Mouse (Mus musculus) CD8-positive naive resting alpha-beta T cell, adult 57 days (primary cell): Measurements from ENCODE around the gene Dcps. TPM values are rescaled to one million over a fixed set of nuclear protein-coding genes. Genes with fewer than 3 reads are reported as not detected.

Source experiments
- total RNA-seq: library from RNA; stranded (reverse); gene quantifications from one replicate; pipeline ENCODE4 v1.2.4, GENCODE M21; 2023

Gene Dcps
- 35.7 TPM for total RNA-seq

DNA sequence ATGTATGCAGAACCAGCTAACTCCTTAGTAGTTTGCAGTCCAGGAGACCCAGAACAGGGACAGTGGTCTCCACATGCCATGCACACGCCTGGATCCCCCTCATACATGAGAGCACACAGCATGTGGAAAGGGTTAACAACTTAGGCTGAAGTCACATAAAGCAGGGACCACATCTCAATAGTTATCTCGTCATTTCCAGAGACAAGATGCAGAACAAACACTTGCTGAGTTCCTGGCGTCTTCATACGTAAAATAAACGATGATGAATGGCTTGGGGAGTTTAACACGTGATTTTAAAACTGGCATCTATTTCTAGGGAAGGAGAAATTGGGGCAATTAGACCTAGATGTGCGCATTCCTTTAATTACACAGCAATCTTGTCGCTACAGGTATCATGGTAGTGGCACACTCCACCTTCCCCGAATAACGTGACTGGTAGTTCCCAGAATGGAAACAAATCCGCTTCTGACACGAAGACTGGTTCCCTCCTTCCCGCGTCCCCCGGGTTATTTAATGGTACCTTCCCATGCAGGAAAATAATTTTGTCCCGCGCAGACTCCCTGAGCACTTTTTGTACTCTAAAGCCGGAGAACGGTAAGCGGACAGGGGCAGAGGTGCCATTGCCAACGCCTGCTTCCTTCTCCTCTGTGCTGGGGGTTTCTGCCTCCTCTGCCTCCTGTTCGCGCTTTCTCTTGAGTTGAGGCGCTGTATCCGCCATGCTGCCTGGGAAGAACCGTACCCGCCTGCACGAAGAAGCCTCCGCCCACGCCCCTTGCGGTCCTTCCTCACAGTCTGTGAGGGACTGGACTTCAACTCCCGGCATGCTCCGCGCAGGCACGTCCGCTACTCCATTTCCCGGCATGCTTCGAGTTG lies at the start of gene Dcps:
Dcps (minus strand) TSS at position 811 of the 873 bp plus-strand sequence.

DNA sequence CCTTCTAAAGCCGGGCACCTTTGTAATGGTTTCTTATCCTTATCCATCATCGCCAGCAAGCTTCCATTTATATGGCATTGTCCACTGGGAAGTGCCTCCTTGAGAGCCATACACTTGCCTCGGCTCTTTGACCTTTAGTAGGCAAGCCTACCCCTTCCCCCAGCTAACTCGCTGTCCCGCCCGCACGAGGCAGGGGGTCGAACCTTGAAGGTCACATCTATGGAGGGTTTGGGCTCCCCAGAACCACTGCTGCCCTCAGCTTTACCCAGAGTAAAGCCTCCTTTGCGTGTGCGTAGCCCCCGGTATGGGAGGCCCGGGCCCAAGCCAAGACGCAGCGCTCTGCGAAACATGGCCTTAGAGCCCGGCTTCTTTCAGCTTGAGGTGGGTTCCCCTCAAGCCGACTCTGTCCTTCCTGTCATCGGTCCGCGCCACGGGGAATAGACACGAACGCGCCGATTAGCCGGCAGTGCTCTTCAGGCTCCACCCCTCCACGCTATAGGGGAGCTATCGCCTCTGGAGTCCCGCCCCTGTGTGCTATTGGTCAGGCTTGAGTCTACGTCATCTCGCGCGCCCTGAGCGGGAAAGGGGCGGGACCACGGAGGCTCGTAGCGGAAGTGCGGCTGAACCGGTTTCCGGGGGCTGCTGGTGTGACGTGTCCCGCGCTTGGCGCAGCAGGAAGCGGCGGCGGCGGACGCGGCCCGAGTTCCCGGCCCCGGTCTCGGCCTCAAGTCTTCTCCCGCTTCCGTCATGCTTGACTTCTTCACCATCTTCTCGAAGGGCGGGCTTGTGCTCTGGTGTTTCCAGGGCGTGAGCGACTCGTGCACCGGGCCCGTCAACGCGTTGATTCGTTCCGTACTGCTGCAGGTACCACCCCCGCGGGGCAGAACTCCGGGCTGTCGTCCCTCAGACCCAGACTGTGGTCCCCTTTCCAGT lies 34.9 kb upstream of the Dcps start, which contains the start of gene Foxred1:
Foxred1 (minus strand) TSS at position 514 of the 933 bp plus-strand sequence.

DNA sequence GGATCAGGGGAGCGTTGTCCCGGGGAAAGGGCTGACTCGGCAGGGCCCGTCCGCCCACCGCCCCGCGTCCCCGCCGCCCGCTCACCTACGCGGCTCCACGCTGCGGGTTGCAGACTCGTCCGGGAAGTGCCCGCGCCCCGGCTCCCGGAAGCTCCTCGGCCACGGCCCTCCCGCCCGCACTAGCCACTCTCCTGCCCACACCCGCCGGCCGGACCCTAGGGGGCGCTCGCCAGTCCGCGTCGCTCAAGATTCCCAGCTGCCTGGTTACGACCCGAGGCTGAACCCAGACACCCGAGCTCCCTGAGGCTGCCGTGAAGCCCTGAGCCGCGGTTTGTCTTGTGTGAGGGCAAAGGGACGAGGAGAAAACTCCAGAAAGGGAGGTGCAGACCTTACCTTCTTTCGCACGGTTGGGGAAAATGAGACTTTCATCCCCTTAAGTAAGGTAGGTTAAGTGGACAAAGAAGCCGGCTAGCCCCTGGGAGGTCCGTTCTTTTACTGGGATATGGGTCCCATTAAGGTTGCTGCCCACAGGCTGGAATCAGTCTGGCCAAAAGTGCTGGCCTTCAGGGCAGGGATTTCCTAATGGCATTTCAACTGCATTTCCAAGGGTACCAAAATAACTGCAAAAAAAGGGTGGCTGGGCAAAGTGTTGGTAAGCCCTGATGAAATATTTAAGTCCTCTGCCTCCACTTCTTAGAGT lies 24.1 kb upstream of the Dcps start, which contains the start of the genes Srpr and Tirap:
Srpr (plus strand) TSS at position 404 of the 700 bp plus-strand sequence.
Tirap (minus strand) TSS at position 520 of the 700 bp plus-strand sequence.

DNA sequence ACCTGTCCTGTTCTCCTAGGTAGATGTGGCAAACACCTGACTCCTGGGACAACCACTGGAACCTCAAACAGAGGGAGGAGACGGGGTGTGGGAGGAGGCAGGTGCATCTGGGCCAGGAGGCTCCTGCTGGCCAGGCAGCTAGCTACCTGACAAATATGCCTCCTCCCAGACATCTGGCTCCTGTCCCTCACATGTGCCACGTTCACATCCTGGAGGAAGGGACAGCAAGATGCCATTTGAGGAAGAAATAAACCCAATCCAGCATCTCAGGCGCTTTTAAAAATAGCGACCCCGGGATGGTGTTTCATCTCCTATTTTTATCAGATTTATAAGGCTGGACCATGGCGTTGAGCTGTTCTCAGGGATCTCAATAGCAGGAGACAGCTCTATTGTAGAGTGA lies 56.7 kb downstream of the Dcps start, which contains the start of gene St3gal4:
St3gal4 (minus strand) TSS at position 101 of the 400 bp plus-strand sequence.

Other genes with a start within 250 kb of the Dcps start
- gene St3gal4, start 56.8 kb downstream of the Dcps start, total RNA-seq = 45.8 TPM
- gene Srpr, start 24.1 kb upstream of the Dcps start, total RNA-seq = 97.4 TPM
- 2.2 TPM for gene Tirap, start 24.2 kb upstream of the Dcps start, total RNA-seq
- gene Foxred1, start 35.0 kb upstream of the Dcps start, total RNA-seq = 24.8 TPM
- 16.2 TPM for gene Fam118b, start 91.7 kb upstream of the Dcps start, total RNA-seq
- gene Rpusd4, start 91.8 kb upstream of the Dcps start, total RNA-seq = 44.2 TPM
- gene Cdon, start 245.1 kb upstream of the Dcps start, total RNA-seq = 21.7 TPM